Mouse (Mus musculus): ENCODE measurements around the gene Usp40. TPM values are rescaled to one million over a fixed set of nuclear protein-coding genes. Genes with fewer than 3 reads are reported as not detected.
A peak's percentile ranks its signal among the peaks of the same experiment; 100 is the strongest.

Gene Usp40
- polyA plus RNA-seq, 1 experiment from 2014 or later, result 16.3 TPM

- TF ChIP-seq CTCF (IDR thresholded peaks at IDR 0.05) (no peak), EP300 (IDR thresholded peaks at IDR 0.05) (no peak)
- ATAC-seq, result no peak
- no peak for DNase-seq (ENCODE audit: low spot score)
Measured at GRCm38 (mm10) chr1:87958931-87959330, 49.4 kb downstream of the Usp40 start.

GRCm38 (mm10) chr1:87953073-87953472 is 55.3 kb downstream of the Usp40 start:
- H3K27ac ChIP-seq (ENCODE audit: low read length), result no peak overlapping the region
- peaks cover 46% of the 10 kb centered on the region for H3K36me3 ChIP-seq (ENCODE audit: insufficient read depth, low read length)
- H3K9me3 ChIP-seq (ENCODE audit: low read length), result no peaks in the 10 kb centered on the region
- H3K27me3 ChIP-seq (replicated peaks; ENCODE audit: insufficient read depth, low read length), result no peaks in the 10 kb centered on the region
- no peak overlapping the region for H3K9ac ChIP-seq (replicated peaks; ENCODE audit: low read depth)
- no peak overlapping the region for H3K4me2 ChIP-seq (replicated peaks; ENCODE audit: low read depth, low read length)
- WGBS, result 79% methylated on average over 3 of the region's 3 CpGs
- no peak for ATAC-seq
- H3K4me1 ChIP-seq (ENCODE audit: insufficient read depth, low read depth, low read length), result no peaks in the 10 kb centered on the region
- TF ChIP-seq CTCF (IDR thresholded peaks at IDR 0.05), result no peak
- no peak for TF ChIP-seq EP300 (IDR thresholded peaks at IDR 0.05)
- no peak for DNase-seq (ENCODE audit: low spot score)
- H3K4me3 ChIP-seq (ENCODE audit: low read depth, low read length), result no peak overlapping the region

More at GRCm38 (mm10) chr1:87958931-87959330, 49.4 kb downstream of the Usp40 start:
- no peak overlapping the region for H3K4me3 ChIP-seq (ENCODE audit: low read depth, low read length)
- no peaks in the 10 kb centered on the region for H3K9me3 ChIP-seq (ENCODE audit: low read length)
- H3K27me3 ChIP-seq (replicated peaks; ENCODE audit: insufficient read depth, low read length), result no peaks in the 10 kb centered on the region
- 98% methylated on average over 1 of the region's 1 CpGs for WGBS
- no peak overlapping the region for H3K4me2 ChIP-seq (replicated peaks; ENCODE audit: low read depth, low read length)
- no peak overlapping the region for H3K27ac ChIP-seq (ENCODE audit: low read length)
- no peaks in the 10 kb centered on the region for H3K4me1 ChIP-seq (ENCODE audit: insufficient read depth, low read depth, low read length)
- H3K36me3 ChIP-seq (ENCODE audit: insufficient read depth, low read length), result peaks cover 24% of the 10 kb centered on the region
- H3K9ac ChIP-seq (replicated peaks; ENCODE audit: low read depth), result no peak overlapping the region

GRCm38 (mm10) chr1:87951641-87952040 is 56.7 kb downstream of the Usp40 start:
- no peak for TF ChIP-seq CTCF (IDR thresholded peaks at IDR 0.05)
- TF ChIP-seq EP300 (IDR thresholded peaks at IDR 0.05), result no peak
- Histone ChIP-seq H3K4me3 (ENCODE audit: low read depth, low read length) (no peak overlapping the region), H3K27me3 (replicated peaks; ENCODE audit: insufficient read depth, low read length) (no peaks in the 10 kb centered on the region), H3K27ac (ENCODE audit: low read length) (no peak overlapping the region), H3K9ac (replicated peaks; ENCODE audit: low read depth) (no peak overlapping the region), H3K4me1 (ENCODE audit: insufficient read depth, low read depth, low read length) (no peaks in the 10 kb centered on the region), H3K4me2 (replicated peaks; ENCODE audit: low read depth, low read length) (no peak overlapping the region), H3K9me3 (ENCODE audit: low read length) (no peaks in the 10 kb centered on the region), H3K36me3 (ENCODE audit: insufficient read depth, low read length) (peaks cover 42% of the 10 kb centered on the region)
- ATAC-seq (no peak), DNase-seq (ENCODE audit: low spot score) (no peak)
- 90% methylated on average over 3 of the region's 3 CpGs for WGBS

GRCm38 (mm10) chr1:87947681-87948091 is 60.7 kb downstream of the Usp40 start:
- Histone ChIP-seq H3K36me3 (ENCODE audit: insufficient read depth, low read length) (peaks cover 62% of the 10 kb centered on the region), H3K9ac (replicated peaks; ENCODE audit: low read depth) (no peak overlapping the region), H3K27me3 (replicated peaks; ENCODE audit: insufficient read depth, low read length) (no peaks in the 10 kb centered on the region), H3K27ac (ENCODE audit: low read length) (no peak overlapping the region), H3K4me1 (ENCODE audit: insufficient read depth, low read depth, low read length) (no peaks in the 10 kb centered on the region), H3K4me3 (ENCODE audit: low read depth, low read length) (no peak overlapping the region), H3K4me2 (replicated peaks; ENCODE audit: low read depth, low read length) (no peak overlapping the region), H3K9me3 (ENCODE audit: low read length) (no peaks in the 10 kb centered on the region)
- 72% methylated on average over 6 of the region's 6 CpGs for whole genome bisulfite sequencing
- DNase-seq (ENCODE audit: low spot score) (no peak), ATAC-seq (no peak)
- TF ChIP-seq EP300 (IDR thresholded peaks at IDR 0.05) (no peak), CTCF (IDR thresholded peaks at IDR 0.05) (no peak)

- Histone ChIP-seq H3K4me3 (ENCODE audit: low read depth, low read length) (no peak overlapping the region), H3K27ac (ENCODE audit: low read length) (no peak overlapping the region), H3K4me2 (replicated peaks; ENCODE audit: low read depth, low read length) (no peak overlapping the region), H3K36me3 (ENCODE audit: insufficient read depth, low read length) (peaks cover 72% of the 10 kb centered on the region), H3K9ac (replicated peaks; ENCODE audit: low read depth) (no peak overlapping the region), H3K9me3 (ENCODE audit: low read length) (no peaks in the 10 kb centered on the region), H3K27me3 (replicated peaks; ENCODE audit: insufficient read depth, low read length) (no peaks in the 10 kb centered on the region), H3K4me1 (ENCODE audit: insufficient read depth, low read depth, low read length) (no peaks in the 10 kb centered on the region)
- ATAC-seq, result no peak
- TF ChIP-seq EP300 (IDR thresholded peaks at IDR 0.05) (no peak), CTCF (IDR thresholded peaks at IDR 0.05) (no peak)
- DNase-seq (ENCODE audit: low spot score), result no peak
- 85% methylated on average over 1 of the region's 1 CpGs for WGBS
Measured at GRCm38 (mm10) chr1:87941765-87942164, 66.6 kb downstream of the Usp40 start.

- H3K9ac ChIP-seq (replicated peaks; ENCODE audit: low read depth), result no peak overlapping the region
- 0 out of 2 replicates have a peak, but pooled peaks have one; percentile 16 for ATAC-seq
- WGBS, result 29% methylated on average over 2 of the region's 2 CpGs
- H3K27me3 ChIP-seq (replicated peaks; ENCODE audit: insufficient read depth, low read length), result no peaks in the 10 kb centered on the region
- no peaks in the 10 kb centered on the region for H3K4me1 ChIP-seq (ENCODE audit: insufficient read depth, low read depth, low read length)
- peaks cover 37% of the 10 kb centered on the region for H3K36me3 ChIP-seq (ENCODE audit: insufficient read depth, low read length)
- DNase-seq (ENCODE audit: low spot score), result peak; percentile 33
- H3K4me2 ChIP-seq (replicated peaks; ENCODE audit: low read depth, low read length), result no peak overlapping the region
- H3K27ac ChIP-seq (ENCODE audit: low read length), result no peak overlapping the region
- TF ChIP-seq EP300 (IDR thresholded peaks at IDR 0.05) (no peak), CTCF (IDR thresholded peaks at IDR 0.05) (peak; percentile 65)
- no peaks in the 10 kb centered on the region for H3K9me3 ChIP-seq (ENCODE audit: low read length)
- H3K4me3 ChIP-seq (ENCODE audit: low read depth, low read length), result no peak overlapping the region
Measured at GRCm38 (mm10) chr1:87936516-87936915, 71.8 kb downstream of the Usp40 start.

- no peaks in the 10 kb centered on the region for H3K4me1 ChIP-seq (ENCODE audit: insufficient read depth, low read depth, low read length)
- no peak for ATAC-seq
- H3K4me2 ChIP-seq (replicated peaks; ENCODE audit: low read depth, low read length), result no peak overlapping the region
- H3K27me3 ChIP-seq (replicated peaks; ENCODE audit: insufficient read depth, low read length), result no peaks in the 10 kb centered on the region
- H3K27ac ChIP-seq (ENCODE audit: low read length), result no peak overlapping the region
- no peak for TF ChIP-seq CTCF (IDR thresholded peaks at IDR 0.05)
- no peak for TF ChIP-seq EP300 (IDR thresholded peaks at IDR 0.05)
- DNase-seq (ENCODE audit: low spot score), result no peak
- no peaks in the 10 kb centered on the region for H3K9me3 ChIP-seq (ENCODE audit: low read length)
- peaks cover 37% of the 10 kb centered on the region for H3K36me3 ChIP-seq (ENCODE audit: insufficient read depth, low read length)
- H3K4me3 ChIP-seq (ENCODE audit: low read depth, low read length), result no peak overlapping the region
- no peak overlapping the region for H3K9ac ChIP-seq (replicated peaks; ENCODE audit: low read depth)
- 84% methylated on average over 7 of the region's 7 CpGs for WGBS
Measured at GRCm38 (mm10) chr1:87936075-87936474, 72.3 kb downstream of the Usp40 start.

Measured in lung, postnatal 0 days (tissue).